Mouse (Mus musculus) stomach, postnatal 0 days (tissue): ENCODE measurements around the gene Elmo2.

Experiments used
- CTCF ChIP-seq: IDR thresholded peaks from 2 replicates; pipeline ENCODE4 v1.5.1; 2016; ENCODE audit warnings: antibody characterized with exemption, low read depth, mild to moderate bottlenecking, moderate library complexity
- EP300 ChIP-seq: optimal IDR thresholded peaks from 2 replicates; pipeline ENCODE3; 2016; ENCODE audit warnings: antibody characterized with exemption

- TF ChIP-seq CTCF = no peak
- no peak for TF ChIP-seq EP300
Measured at GRCm38 (mm10) chr2:165238416-165239145, 87.7 kb downstream of the Elmo2 start.
